Mouse (Mus musculus): Measurements from ENCODE around the gene Rab3ip.

- TF ChIP-seq EP300 (IDR thresholded peaks at IDR 0.05; ENCODE audit: low read depth) (no peak), CTCF (IDR thresholded peaks at IDR 0.05; ENCODE audit: low read depth) (no peak)
Observed at GRCm38 (mm10) chr10:116977455-116977854, 26.9 kb upstream of the Rab3ip start.
